Mouse (Mus musculus): ENCODE measurements around the gene Gm12830.
A peak's percentile ranks its signal among the peaks of the same experiment; 100 is the strongest.

The Gm12830 gene

DNA sequence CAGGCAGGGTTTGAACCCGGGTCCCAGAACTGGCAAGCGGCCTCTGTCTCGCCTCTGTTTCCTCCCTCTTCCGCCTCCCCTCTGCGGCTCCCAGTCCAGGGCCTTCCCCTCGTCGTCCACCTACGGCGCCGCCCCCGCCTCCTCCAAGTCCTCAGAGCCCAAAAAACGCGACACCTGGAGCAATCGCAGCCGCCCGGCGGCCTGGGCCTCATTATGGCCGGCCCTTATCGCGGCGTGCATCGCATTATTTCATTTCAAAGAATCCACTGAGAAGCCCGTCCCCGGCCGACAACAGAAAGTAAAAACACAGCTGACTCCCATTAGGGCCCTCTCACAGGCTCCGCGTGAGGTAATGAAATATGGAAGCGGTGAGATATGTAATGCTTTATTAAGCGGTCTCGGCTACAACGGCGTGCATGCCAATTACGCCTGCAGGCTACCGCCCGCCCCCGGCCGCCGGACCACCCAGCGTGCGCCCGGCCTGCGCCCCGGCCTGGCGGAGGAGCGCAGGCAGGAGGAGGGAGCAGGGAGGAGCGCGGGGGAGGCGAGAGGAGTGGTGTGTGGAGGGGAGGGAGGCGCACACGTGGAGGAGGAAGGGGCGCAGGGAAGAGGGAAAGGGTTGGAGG, at the start of gene Gm12830:
Gene Gm12830 (plus strand): TSS at position 156 of the 626 bp plus-strand sequence.
- peak; percentile 74 for DNase-seq

DNA sequence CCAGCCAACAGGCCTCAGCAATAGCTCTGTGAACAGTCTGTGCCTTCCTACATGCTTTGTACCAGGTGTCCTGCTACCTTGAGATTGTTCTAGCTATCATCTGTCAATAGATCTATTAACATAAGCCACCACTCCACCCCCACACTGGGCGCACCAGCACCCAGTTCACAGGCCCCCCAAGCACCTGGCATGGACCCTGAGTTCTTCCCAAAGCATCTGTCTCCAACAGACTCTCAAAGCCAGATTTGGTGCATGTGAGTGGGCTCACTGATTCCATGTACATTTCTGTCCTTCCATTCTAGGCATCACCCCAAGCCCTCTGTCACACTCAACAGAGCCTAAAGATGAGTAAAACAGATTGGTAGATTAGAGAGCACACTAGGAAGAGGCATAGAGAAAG, 48.2 kb upstream of the Gm12830 start:
- no peak for DNase-seq

DNA sequence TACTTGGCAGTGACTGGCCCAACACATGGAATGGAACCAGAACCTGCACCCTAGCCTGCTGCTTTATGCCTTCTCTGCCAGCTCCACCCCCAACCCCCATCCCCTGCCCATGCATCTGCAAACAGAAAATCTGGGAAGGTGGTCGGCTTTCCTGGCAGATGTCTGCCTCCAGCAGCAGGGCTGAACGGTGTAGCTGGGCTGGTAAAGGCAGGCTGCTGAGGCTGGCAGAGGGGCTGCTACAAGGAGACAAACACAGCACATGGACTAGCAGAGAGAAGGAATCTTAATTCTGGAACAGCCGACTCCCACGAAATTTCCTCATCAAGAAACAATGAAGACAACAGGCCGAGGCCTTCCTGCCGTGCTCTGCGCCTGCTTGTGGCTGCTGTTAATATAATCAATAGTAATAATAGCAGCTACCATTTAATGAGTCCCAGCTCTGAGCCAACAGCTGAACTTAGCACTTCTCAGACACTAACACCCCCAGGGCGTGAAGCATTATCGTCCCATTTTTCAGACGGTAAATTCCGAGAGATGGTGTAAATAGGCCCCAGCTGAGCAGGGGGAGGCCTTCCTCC, 43.8 kb upstream of the Gm12830 start:
- no peak for DNase-seq

DNA sequence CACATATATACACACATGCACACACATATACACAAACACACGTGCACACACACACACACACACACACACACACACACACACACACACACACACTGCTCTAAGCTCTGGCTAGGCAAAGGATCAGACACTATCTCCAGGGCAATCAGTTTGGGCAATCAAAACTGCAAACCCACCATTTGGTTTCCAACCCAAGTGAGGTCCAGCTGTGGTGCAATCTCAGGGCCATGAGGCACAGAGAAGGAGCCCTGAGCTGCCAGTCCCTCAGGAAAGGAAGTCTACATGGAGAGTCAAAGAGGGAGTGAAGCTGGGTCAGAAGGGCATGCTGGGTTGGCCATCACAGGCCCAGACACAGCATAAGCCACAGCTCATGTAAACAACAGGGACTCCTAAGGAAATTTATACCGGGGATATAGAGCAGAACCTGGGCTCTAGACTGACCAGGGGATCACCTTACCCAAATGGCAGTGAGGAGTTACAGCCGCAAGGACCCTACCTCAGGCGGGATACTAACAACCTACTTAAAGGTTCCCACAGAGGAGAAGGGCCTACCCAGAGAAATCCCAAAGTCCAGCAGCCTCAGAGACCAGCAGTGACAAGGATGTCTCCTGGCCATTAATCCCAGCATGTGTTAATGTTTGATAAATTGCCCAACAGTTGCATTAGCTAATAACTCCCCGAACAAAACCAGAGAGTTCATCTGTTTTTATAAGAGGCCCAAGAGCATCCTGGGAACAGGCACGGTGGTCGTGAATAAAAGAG, 42.6 kb upstream of the Gm12830 start:
- DNase-seq = no peak

DNA sequence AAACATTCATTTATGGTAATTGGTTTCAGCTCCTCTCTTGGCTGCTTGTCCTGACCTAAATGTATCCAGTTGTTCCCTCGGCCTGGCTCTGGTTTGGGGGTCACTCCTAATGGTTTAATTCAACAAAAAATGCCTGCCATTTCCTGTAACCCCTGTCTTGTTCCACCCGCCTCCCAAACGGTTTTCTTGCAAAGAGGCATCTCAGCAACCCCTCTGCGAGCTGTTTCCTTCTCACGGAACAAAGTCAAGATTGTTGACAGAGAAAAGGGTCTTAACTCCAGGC, 42.1 kb upstream of the Gm12830 start:
- DNase-seq = no peak

- DNase-seq = peak; percentile 75
Observed at GRCm38 (mm10) chr4:114779758-114780546, 41.6 kb upstream of the Gm12830 start.

DNA sequence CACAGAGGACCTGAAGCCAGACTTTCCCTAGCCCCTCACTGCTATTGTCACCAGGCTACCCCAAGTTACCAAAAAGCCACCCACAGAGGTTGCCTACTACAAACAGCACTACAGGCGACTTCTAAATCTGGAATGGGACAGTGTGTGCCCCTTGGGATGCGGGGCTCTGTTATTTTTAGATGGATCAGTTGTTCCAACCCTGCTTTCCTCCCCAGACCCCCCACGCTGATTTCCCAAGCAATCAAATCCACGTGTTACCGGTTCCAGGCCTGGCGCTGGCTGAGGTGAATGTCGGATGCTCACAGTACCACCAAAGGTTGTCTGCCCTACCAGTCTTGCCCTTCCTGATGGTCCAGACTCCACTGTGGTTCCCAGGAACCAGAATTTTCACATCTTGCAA, 38.7 kb upstream of the Gm12830 start:
- no peak for DNase-seq

GRCm38 (mm10) chr4:114784735-114785134, 36.8 kb upstream of the Gm12830 start:
- no peak for DNase-seq

GRCm38 (mm10) chr4:114788856-114789255, 32.7 kb upstream of the Gm12830 start:
- no peak for DNase-seq

- DNase-seq = no peak
Observed at GRCm38 (mm10) chr4:114791650-114792049, 29.9 kb upstream of the Gm12830 start.

- no peak for DNase-seq
Observed at GRCm38 (mm10) chr4:114793836-114794235, 27.7 kb upstream of the Gm12830 start.

- DNase-seq = peak; percentile 43
Observed at GRCm38 (mm10) chr4:114797254-114797914, 24.1 kb upstream of the Gm12830 start.

- DNase-seq = peak; percentile 40
Observed at GRCm38 (mm10) chr4:114798041-114798624, 23.4 kb upstream of the Gm12830 start.

GRCm38 (mm10) chr4:114804096-114804495, 17.4 kb upstream of the Gm12830 start:
- DNase-seq = no peak

GRCm38 (mm10) chr4:114818963-114819702, 2.4 kb upstream of the Gm12830 start:
- DNase-seq = peak; percentile 13

GRCm38 (mm10) chr4:114834770-114835581, 13.5 kb downstream of the Gm12830 start:
- DNase-seq = no peak

DNA sequence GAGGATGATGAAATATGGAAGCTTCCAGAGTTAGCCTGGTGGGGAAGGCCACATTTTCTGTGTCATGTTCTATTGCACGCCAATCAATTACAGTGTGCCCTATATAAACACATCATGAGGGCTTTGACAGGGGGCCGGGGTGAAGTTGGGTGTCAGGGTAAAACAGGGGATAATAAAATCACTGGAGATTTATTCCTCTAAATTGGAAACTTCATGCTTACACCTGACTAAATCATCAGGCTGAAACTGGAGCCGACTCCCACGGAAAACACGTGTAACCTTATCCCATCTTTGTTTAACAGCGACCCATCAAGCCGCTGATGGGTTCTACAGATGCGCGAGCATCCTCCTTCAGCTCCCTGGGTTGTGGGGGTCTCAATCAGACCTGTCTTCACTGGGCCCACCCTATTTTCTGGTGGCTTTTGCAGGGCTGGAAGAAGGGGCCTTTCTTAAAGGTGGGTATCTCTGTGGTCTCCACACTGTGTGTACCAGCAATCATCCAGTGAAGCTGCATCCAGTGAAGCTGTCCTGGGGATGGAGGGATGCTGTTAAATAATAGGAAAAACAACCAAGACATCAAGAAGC, 19.9 kb downstream of the Gm12830 start:
- no peak for DNase-seq

DNA sequence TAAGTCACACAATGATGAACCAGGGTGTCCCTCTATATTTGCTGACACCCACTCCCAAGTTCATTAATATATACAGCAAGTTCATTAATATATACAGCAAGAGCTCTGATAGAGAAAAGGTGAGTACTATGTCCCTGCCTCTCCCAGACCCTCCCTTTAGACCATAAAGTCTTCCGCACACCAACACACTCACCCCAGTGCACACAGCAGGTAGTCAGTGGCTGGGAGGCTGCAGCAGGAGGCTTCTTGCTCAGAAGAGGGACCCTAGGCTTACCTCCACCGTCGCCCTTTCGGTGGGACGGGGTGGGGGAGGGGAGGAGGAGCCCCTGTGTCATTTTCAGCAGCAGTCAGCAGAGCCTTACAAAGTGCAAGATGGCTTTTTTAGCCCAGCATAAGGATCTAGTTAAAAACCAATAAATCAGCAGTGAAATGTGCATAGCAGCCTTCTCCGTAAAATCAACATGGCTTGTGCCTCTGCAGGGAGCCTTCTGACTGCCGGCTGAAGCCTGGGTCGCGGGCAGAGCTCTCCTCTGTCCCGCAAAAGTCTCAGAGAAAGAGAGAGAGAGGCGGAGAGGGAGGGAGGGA, 20.9 kb downstream of the Gm12830 start:
- no peak for DNase-seq

GRCm38 (mm10) chr4:114843097-114843721, 21.7 kb downstream of the Gm12830 start:
- DNase-seq = no peak

- DNase-seq = no peak
Observed at GRCm38 (mm10) chr4:114844600-114844999, 23.1 kb downstream of the Gm12830 start.
